Mouse (Mus musculus) stomach, embryonic 16.5 days (tissue): Measurements from ENCODE around the gene Mgat4c. TPM values are rescaled to one million over a fixed set of nuclear protein-coding genes. Genes with fewer than 3 reads are reported as not detected.
"Not testable (repeated sequence)": the region's sequence is repeated elsewhere in the genome, so short reads cannot be mapped to it uniquely, and the experiment has no call there.

Experiments used
- ATAC-seq: fragments of 200-750 bp; cut with Nextera tagmentation; 2 replicates; pipeline ENCODE4 v1.8.0; 2017; ENCODE audit warnings: moderate number of reproducible peaks, moderate TSS enrichment; ENCODE audit not compliant: insufficient read depth, low FRiP score
- H3K27ac ChIP-seq: fragments of 300-500 bp; sonication (generic); 2 replicates; pipeline ENCODE4 v1.5.1; 2014; ENCODE audit warnings: low read length
- H3K27me3 ChIP-seq: fragments of 300-500 bp; sonication (generic); 2 replicates; pipeline ENCODE4 v1.6.1; 2014; ENCODE audit warnings: low read length, control low read depth, mixed read lengths; ENCODE audit not compliant: control insufficient read depth, insufficient read depth
- H3K36me3 ChIP-seq: fragments of 300-500 bp; sonication (generic); 2 replicates; pipeline ENCODE4 v1.6.1; 2014; ENCODE audit warnings: low read length; ENCODE audit not compliant: control insufficient read depth, insufficient read depth
- H3K4me1 ChIP-seq: fragments of 300-500 bp; sonication (generic); 2 replicates; pipeline ENCODE4 v1.6.1; 2014; ENCODE audit warnings: low read length, control low read depth, mixed read lengths; ENCODE audit not compliant: control insufficient read depth, insufficient read depth
- H3K4me2 ChIP-seq: fragments of 300-500 bp; sonication (generic); 2 replicates; pipeline ENCODE4 v1.6.1; 2014; ENCODE audit warnings: low read depth, low read length, mixed read lengths
- H3K4me3 ChIP-seq: fragments of 300-500 bp; sonication (generic); replicated peaks from 2 replicates; pipeline ENCODE4 v1.5.1; 2014; ENCODE audit warnings: mild to moderate bottlenecking, low read length
- H3K9ac ChIP-seq: fragments of 300-500 bp; sonication (generic); 2 replicates; pipeline ENCODE4 v1.6.1; 2014; ENCODE audit warnings: low read length
- H3K9me3 ChIP-seq: fragments of 300-500 bp; sonication (generic); replicated peaks from 2 replicates; pipeline ENCODE4 v1.6.1; 2016; ENCODE audit warnings: low read length, control low read depth; ENCODE audit not compliant: control insufficient read depth
- WGBS: fragments of 180-500 bp; shearing (Covaris S2); extraction: QIAGEN DNeasy Blood & Tissue Kit; methylation state at CpG from one replicate; pipeline ENCODE4 v1.1.7; 2014; 5-methylcytosine and 5-hydroxymethylcytosine counted together
- microRNA-seq: library from miRNA; unstranded; fragments of <30 nt; microRNA quantifications from one replicate; pipeline ENCODE4, GENCODE M21; 2016
- polyA plus RNA-seq: library from polyadenylated mRNA; unstranded; fragments of >200 nt; fragmentation: Nextera tagmentation; extraction: Ambion mirVana; gene quantifications from 2 replicates; pipeline ENCODE4 v1.2.1, GENCODE M21; 2015

Gene Mgat4c
- polyA plus RNA-seq, 1 experiment from 2014 or later = 3.0 TPM

GRCm38 (mm10) chr10:102372111-102372510, 690.8 kb downstream of the Mgat4c start:
- Histone ChIP-seq H3K9ac (no peak overlapping the region), H3K4me2 (no peak overlapping the region)

GRCm38 (mm10) chr10:102374061-102374460, 692.8 kb downstream of the Mgat4c start:
- Histone ChIP-seq H3K27me3 (no peaks in the 10 kb centered on the region), H3K9ac (no peak overlapping the region), H3K4me2 (no peak overlapping the region), H3K4me3 (no peak overlapping the region), H3K4me1 (no peaks in the 10 kb centered on the region), H3K36me3 (no peaks in the 10 kb centered on the region), H3K27ac (no peak overlapping the region), H3K9me3 (no peaks in the 10 kb centered on the region)
- no peak for ATAC-seq
- 76% methylated on average over 4 of the region's 4 CpGs for WGBS

More at GRCm38 (mm10) chr10:102372111-102372510, 690.8 kb downstream of the Mgat4c start:
- Histone ChIP-seq H3K9me3 (no peaks in the 10 kb centered on the region), H3K4me1 (no peaks in the 10 kb centered on the region), H3K27ac (no peak overlapping the region), H3K27me3 (no peaks in the 10 kb centered on the region), H3K4me3 (no peak overlapping the region), H3K36me3 (no peaks in the 10 kb centered on the region)
- ATAC-seq = no peak

GRCm38 (mm10) chr10:102377377-102377776, 696.1 kb downstream of the Mgat4c start:
- no peaks in the 10 kb centered on the region for H3K36me3 ChIP-seq
- H3K4me2 ChIP-seq = no peak overlapping the region
- no peaks in the 10 kb centered on the region for H3K27me3 ChIP-seq
- WGBS = 70% methylated on average over 4 of the region's 4 CpGs
- H3K4me3 ChIP-seq = no peak overlapping the region
- no peak for ATAC-seq
- no peaks in the 10 kb centered on the region for H3K4me1 ChIP-seq
- H3K9me3 ChIP-seq = no peaks in the 10 kb centered on the region
- no peak overlapping the region for H3K27ac ChIP-seq
- H3K9ac ChIP-seq = no peak overlapping the region

- Histone ChIP-seq H3K27ac (no peak overlapping the region), H3K4me3 (no peak overlapping the region), H3K27me3 (no peaks in the 10 kb centered on the region), H3K4me1 (no peaks in the 10 kb centered on the region), H3K36me3 (no peaks in the 10 kb centered on the region), H3K9ac (no peak overlapping the region), H3K9me3 (no peaks in the 10 kb centered on the region), H3K4me2 (no peak overlapping the region)
- 51% methylated on average over 1 of the region's 1 CpGs for WGBS
- no peak for ATAC-seq
These were observed 707.9 kb downstream of the Mgat4c start for GRCm38 (mm10) chr10:102389223-102389622.

GRCm38 (mm10) chr10:102417654-102418272, 736.5 kb downstream of the Mgat4c start:
- no peaks in the 10 kb centered on the region for H3K4me1 ChIP-seq
- 65% methylated on average over 2 of the region's 2 CpGs for WGBS
- no peak for ATAC-seq

GRCm38 (mm10) chr10:102435048-102435447, 753.8 kb downstream of the Mgat4c start:
- H3K27ac ChIP-seq, ATAC-seq, H3K27me3 ChIP-seq, H3K9ac ChIP-seq, H3K4me1 ChIP-seq, H3K4me2 ChIP-seq, H3K9me3 ChIP-seq, H3K36me3 ChIP-seq: not testable (repeated sequence)
- 3% methylated on average over 5 of the region's 7 CpGs for WGBS
- 0 out of 2 replicates have a peak overlapping the region, but pooled peaks have one; percentile 21 for H3K4me3 ChIP-seq

More at GRCm38 (mm10) chr10:102417654-102418272, 736.5 kb downstream of the Mgat4c start:
- Histone ChIP-seq H3K27ac (no peak overlapping the region), H3K27me3 (no peaks in the 10 kb centered on the region), H3K4me2 (no peak overlapping the region), H3K9me3 (no peaks in the 10 kb centered on the region), H3K9ac (no peak overlapping the region), H3K36me3 (no peaks in the 10 kb centered on the region), H3K4me3 (no peak overlapping the region)

GRCm38 (mm10) chr10:102435467-102435866, 754.2 kb downstream of the Mgat4c start:
- peak overlapping the region; percentile 21; the same call in 1 of the 2 replicates for H3K4me3 ChIP-seq
- WGBS = 20% methylated on average over 6 of the region's 6 CpGs
- ATAC-seq, H3K4me1 ChIP-seq, H3K9ac ChIP-seq, H3K9me3 ChIP-seq, H3K27me3 ChIP-seq, H3K36me3 ChIP-seq, H3K27ac ChIP-seq: not testable (repeated sequence)
- peak overlapping the region; percentile 29; the same call in 1 of the 2 replicates for H3K4me2 ChIP-seq

Small RNA genes lying within 50 kb of the gene (microRNA-seq; reads per million reads assigned to microRNA genes)
- 2.2 reads per million, percentile 9 among the genes with 10 or more reads in this experiment for gene Mir3059
